Mouse (Mus musculus) ovary, postnatal 10 days (tissue): Measurements from ENCODE around the gene Slco2a1.

Experiments used
- DNase-seq: peaks from one replicate; pipeline ENCODE4 v3.0.0; 2022; ENCODE audit warnings: low spot score

Gene Slco2a1

GRCm38 (mm10) chr9:103038266-103038665 is 49.8 kb downstream of the Slco2a1 start:
- DNase-seq, result no peak

GRCm38 (mm10) chr9:103038705-103039104 is 50.2 kb downstream of the Slco2a1 start:
- no peak for DNase-seq

- no peak for DNase-seq
Observed at GRCm38 (mm10) chr9:103040581-103040980, 52.1 kb downstream of the Slco2a1 start.

GRCm38 (mm10) chr9:103045406-103045805 is 56.9 kb downstream of the Slco2a1 start:
- no peak for DNase-seq

GRCm38 (mm10) chr9:103049049-103049511 is 60.6 kb downstream of the Slco2a1 start:
- DNase-seq, result no peak

GRCm38 (mm10) chr9:103053829-103054228 is 65.3 kb downstream of the Slco2a1 start:
- DNase-seq, result no peak

- no peak for DNase-seq
Observed at GRCm38 (mm10) chr9:103055061-103055460, 66.5 kb downstream of the Slco2a1 start.

- no peak for DNase-seq
Observed at GRCm38 (mm10) chr9:103056164-103056563, 67.7 kb downstream of the Slco2a1 start.

- no peak for DNase-seq
Observed at GRCm38 (mm10) chr9:103060551-103060950, 72.0 kb downstream of the Slco2a1 start.

GRCm38 (mm10) chr9:103061471-103062053 is 73.0 kb downstream of the Slco2a1 start:
- no peak for DNase-seq

- DNase-seq, result no peak
Observed at GRCm38 (mm10) chr9:103063591-103063990, 75.1 kb downstream of the Slco2a1 start.

GRCm38 (mm10) chr9:103066845-103067244 is 78.3 kb downstream of the Slco2a1 start:
- DNase-seq, result no peak

- DNase-seq, result no peak
Observed at GRCm38 (mm10) chr9:103067651-103068050, 79.1 kb downstream of the Slco2a1 start.

GRCm38 (mm10) chr9:103068769-103069168 is 80.3 kb downstream of the Slco2a1 start:
- no peak for DNase-seq

GRCm38 (mm10) chr9:103071541-103072203 is 83.2 kb downstream of the Slco2a1 start:
- no peak for DNase-seq

GRCm38 (mm10) chr9:103072204-103072599 is 83.7 kb downstream of the Slco2a1 start:
- DNase-seq, result no peak

GRCm38 (mm10) chr9:103072926-103073515 is 84.5 kb downstream of the Slco2a1 start:
- DNase-seq, result no peak

- DNase-seq, result no peak
Observed at GRCm38 (mm10) chr9:103076836-103077531, 88.5 kb downstream of the Slco2a1 start.

- no peak for DNase-seq
Observed at GRCm38 (mm10) chr9:103078194-103078691, 89.7 kb downstream of the Slco2a1 start.

- no peak for DNase-seq
Observed at GRCm38 (mm10) chr9:103080211-103080610, 91.7 kb downstream of the Slco2a1 start.

GRCm38 (mm10) chr9:103082246-103082975 is 93.9 kb downstream of the Slco2a1 start:
- no peak for DNase-seq

- no peak for DNase-seq
Observed at GRCm38 (mm10) chr9:103083405-103083804, 94.9 kb downstream of the Slco2a1 start.
